Mouse (Mus musculus): ENCODE data around the gene Ewsr1. TPM values are rescaled to one million over a fixed set of nuclear protein-coding genes. Genes with fewer than 3 reads are reported as not detected.

The Ewsr1 gene
- polyA plus RNA-seq, 1 experiment from 2014 or later, result 1,448 TPM

DNA sequence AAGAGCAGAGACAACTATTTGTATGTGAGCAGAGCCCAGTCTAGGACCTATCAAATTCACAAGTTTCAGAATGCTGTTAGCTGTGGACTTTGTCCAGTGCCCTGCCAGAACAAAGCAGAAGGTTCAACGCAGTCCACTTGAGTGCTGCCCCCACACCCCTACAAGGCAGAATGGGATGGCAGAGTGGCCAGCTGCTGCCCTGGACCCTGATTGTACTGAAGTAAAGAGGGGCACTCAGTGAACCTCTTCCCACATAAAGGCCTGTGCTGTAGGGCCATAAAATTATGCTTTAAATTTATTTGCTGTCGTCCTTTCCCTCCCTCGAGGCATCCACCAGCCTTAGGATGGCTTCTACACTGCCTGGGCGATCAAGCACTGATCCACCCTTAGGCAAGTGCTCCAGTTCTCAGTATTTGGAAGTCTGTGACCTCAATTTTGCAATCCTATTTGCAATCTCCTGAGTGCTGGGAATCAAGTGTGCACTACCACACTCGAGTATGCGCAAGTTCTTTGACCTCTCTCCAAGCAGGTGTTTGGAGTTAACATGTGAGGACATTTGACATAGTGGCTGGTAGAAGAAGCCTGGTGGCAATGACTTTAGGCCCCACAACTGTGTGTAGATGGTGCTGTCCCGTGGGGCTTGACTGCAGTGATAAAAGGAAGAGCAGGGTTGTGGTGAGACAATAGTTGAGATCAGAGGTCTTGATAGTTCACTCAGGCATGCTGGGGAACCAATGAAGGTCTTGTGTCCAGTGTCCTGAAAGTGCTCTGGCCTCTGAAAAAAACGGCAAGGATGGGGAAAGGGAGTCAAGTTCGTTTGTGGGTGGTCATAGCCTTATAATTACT, 30.7 kb downstream of the Ewsr1 start:
- peaks cover 18% of the 10 kb centered on the region; the same call in 1 of the 2 replicates for H3K79me2 ChIP-seq (ENCODE audit: inconsistent target)
- no peak overlapping the region for H3K27ac ChIP-seq
- peaks cover 49% of the 10 kb centered on the region for H3K36me3 ChIP-seq (ENCODE audit: inconsistent target)
- WGBS (ENCODE audit: missing documents), result 84% methylated on average over 9 of the region's 9 CpGs
- H3K4me3 ChIP-seq (ENCODE audit: inconsistent target), result no peak overlapping the region

DNA sequence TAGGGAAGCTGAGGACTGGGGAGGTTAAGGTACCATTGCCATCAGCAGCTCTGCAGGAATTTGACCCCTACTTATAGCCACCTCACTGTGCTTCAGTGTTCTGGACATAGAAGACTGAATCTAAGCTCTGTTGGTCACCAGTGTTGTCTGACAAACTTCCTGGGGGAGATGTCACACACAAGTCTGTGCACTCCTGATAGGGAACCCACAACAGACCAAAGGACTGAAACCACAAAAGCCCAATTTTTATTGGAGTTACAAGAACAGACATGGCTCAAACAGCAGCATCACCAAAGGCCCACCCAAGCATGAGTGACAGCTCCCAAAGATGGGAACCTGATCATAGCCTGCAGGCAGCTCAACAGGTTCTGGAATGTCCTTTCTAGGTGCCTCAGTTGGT, 32.0 kb downstream of the Ewsr1 start:
- H3K27ac ChIP-seq, result no peak overlapping the region
- H3K79me2 ChIP-seq (ENCODE audit: inconsistent target), result peaks cover 14% of the 10 kb centered on the region; the same call in 1 of the 2 replicates
- H3K4me3 ChIP-seq (ENCODE audit: inconsistent target), result no peak overlapping the region
- H3K36me3 ChIP-seq (ENCODE audit: inconsistent target), result peaks cover 36% of the 10 kb centered on the region

DNA sequence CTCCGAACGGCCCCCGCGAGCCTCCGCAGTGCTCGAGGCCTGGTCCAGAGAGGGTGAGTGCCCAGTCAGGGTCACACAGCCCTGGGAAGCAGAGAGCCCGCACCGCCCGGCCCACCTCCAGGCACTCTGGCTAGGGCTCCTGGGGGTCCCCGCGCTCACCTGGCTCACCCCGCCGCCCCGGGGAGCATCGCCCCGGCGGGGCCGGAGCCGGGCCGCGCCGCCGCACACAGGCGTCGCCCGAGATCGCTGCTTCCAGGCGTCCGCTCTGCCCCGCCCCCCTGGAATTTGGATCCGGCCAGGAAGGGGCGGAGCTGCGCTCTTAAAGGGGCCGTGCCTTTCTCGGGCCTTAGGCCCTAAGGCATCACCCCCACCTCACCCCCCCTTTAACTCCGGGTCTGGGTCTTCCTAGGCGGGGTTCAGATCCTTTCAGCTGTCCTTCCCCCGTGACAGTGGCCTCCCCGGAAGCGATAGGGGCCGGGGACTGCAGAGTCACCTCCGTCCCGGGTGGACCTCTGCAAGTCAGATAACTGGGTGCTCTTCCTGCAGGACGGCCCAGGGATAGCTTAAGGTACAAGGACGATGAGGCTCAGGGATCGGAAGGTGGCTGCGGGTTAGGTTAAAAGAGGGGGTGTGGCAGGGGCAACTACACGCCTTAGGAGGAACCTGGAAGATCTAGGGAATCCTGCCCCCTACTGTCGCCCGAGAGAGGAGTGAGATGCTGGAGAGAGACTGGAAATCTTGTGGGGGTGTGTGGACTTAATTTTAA, 33.8 kb downstream of the Ewsr1 start, which contains the start of gene Gas2l1:
Gas2l1 (minus strand) TSS at position 272 of the 766 bp plus-strand sequence.
- Histone ChIP-seq H3K79me2 (ENCODE audit: inconsistent target) (peaks cover 14% of the 10 kb centered on the region; the same call in 1 of the 2 replicates), H3K4me3 (ENCODE audit: inconsistent target) (peak within 1 kb of the TSS; percentile 52), H3K27ac (peak within 1 kb of the TSS; percentile 81), H3K36me3 (ENCODE audit: inconsistent target) (peaks cover 18% of the 10 kb centered on the region; the same call in 1 of the 2 replicates)
- WGBS (ENCODE audit: missing documents), result 2% methylated on average over 48 of the region's 50 CpGs

DNA sequence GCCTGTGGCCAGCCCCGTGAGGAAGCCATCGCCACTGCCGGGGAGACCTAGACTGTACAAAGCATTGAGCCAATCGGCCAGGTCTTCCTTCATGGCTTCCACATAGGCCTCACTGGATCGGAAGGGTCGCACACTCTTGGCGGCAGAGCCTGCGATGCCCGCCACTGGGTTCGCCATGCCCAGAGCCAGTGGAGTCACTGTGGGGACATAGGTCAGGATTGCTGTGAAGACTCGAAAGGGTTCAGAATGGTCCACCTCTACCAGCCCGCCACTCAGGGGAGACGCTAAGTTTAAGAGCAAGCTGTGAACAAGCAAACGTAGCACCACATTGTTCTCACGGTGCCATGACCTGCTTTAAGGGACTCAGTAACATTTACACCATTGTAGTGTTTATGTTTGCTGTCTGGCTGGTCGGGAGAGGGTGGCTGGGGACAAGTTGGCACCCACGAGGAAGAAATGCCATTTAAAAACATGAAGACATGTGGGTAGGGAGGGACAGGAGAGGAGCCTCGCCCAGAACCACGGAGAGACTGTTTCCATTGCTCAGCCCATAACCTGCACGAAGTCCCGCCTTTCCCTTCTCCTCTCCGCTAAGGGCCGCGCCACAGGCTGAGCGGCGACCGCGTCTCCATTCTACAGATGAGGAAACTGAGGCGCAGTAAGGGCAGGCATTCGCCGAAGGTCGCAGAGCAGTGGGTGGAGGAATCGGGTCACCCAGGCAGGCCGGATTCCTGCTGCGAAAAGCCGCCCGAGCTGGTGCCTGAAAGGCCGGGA, 34.6 kb downstream of the Ewsr1 start:
- peaks cover 12% of the 10 kb centered on the region; the same call in 1 of the 2 replicates for H3K36me3 ChIP-seq (ENCODE audit: inconsistent target)
- peaks cover 14% of the 10 kb centered on the region; the same call in 1 of the 2 replicates for H3K79me2 ChIP-seq (ENCODE audit: inconsistent target)
- H3K27ac ChIP-seq, result no peak overlapping the region
- H3K4me3 ChIP-seq (ENCODE audit: inconsistent target), result peak overlapping the region; percentile 52
- 27% methylated on average over 34 of the region's 38 CpGs for WGBS (ENCODE audit: missing documents)

DNA sequence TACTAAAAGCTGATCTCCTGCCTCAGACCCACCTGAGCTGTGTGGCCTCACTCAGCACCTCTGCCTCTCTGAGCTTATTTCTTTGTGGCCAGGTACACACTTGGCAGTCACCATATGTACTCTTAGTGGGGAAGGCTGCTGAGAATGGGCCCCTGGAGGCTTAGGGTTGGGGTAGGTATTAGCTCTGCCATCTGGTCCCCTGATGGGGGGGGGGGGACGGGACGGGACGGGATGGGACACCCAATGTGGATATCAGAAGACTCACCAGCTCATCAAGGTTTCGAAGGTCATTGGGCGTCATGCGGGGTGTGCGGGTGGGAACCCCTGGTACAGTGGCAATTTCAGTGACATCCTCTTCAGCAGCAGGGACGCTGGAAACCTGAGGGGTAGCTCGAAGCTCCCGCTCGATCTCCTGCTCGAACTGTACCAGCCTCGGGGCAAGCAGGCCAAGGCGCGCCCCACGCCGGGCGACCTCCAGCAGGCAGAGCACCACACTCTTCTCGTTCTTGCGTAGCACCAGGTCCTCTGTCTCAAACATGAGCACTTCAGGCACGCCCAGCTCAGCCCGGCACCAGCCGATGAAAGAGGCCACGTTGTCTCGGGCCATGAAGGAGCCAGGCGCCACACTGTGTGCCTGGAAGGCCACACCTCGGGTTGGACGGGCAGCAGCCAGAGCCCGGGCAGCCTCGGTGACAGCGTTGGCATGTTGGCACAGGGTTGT, 35.3 kb downstream of the Ewsr1 start:
- Histone ChIP-seq H3K36me3 (ENCODE audit: inconsistent target) (0 out of 2 replicates have a peak, but pooled peaks cover 5% of the 10 kb centered on the region), H3K4me3 (ENCODE audit: inconsistent target) (no peak overlapping the region; the same call in 1 of the 2 replicates)

DNA sequence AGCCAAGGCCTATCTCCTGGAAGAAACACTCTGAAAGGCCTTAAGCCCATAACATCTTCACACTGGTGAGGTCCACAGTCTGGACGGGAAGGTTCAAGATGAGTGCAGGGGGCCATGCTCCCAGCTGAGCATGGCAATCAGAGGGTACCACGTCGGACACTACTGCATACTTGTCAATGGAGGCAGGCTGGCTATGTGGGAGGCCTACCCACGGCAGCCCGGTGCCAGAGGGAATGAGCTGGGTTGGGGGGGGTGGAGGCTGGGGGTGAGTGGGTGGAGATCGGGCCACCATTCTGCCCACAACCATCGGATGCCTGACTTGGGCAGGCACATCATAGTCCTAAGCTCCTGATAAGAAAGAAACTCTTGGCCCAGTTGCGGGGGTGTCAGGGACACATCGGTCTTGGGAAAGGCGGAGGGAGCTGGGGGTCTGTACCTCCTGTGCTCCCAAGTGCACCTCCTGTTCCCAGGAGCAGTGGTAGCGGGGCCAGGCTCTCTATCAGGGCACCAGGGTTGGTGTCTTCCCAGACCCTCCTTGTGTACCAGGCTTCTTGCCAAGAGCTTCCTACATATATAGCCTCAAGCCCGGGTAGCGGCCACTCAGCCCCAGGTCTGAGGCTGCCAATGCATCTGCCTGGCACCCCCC, 36.1 kb downstream of the Ewsr1 start:
- 83% methylated on average over 12 of the region's 13 CpGs for WGBS (ENCODE audit: missing documents)

More for the DNA sequence above, 35.3 kb downstream of the Ewsr1 start:
- Histone ChIP-seq H3K27ac (no peak overlapping the region), H3K79me2 (ENCODE audit: inconsistent target) (peaks cover 14% of the 10 kb centered on the region; the same call in 1 of the 2 replicates)
- WGBS (ENCODE audit: missing documents), result 79% methylated on average over 29 of the region's 31 CpGs

DNA sequence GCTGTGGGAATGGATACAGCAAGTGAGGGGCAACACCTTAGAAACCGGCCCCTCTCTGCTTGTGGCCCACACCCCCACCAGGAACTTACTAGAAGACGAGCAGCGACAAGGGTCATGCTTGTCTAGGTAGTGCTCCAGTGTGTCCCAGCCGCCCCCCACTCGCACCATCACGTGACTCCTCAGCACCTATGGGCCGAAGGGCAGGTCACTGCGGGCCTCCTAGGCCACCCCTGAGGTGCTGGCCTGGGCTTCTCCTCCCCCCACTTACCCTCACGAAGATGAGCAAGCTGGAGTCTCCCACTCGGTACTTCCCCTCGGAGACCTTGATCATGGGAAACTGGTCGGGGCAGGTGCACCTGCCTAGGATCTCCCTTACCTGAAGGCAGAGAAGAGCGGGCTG, 36.7 kb downstream of the Ewsr1 start:
- Histone ChIP-seq H3K36me3 (ENCODE audit: inconsistent target) (no peaks in the 10 kb centered on the region), H3K4me3 (ENCODE audit: inconsistent target) (no peak overlapping the region), H3K27ac (no peak overlapping the region), H3K79me2 (ENCODE audit: inconsistent target) (peaks cover 14% of the 10 kb centered on the region; the same call in 1 of the 2 replicates)
- WGBS (ENCODE audit: missing documents), result 38% methylated on average over 13 of the region's 13 CpGs

More for the DNA sequence above, 36.1 kb downstream of the Ewsr1 start:
- H3K79me2 ChIP-seq (ENCODE audit: inconsistent target), result peaks cover 14% of the 10 kb centered on the region; the same call in 1 of the 2 replicates
- H3K4me3 ChIP-seq (ENCODE audit: inconsistent target), result no peak overlapping the region
- no peaks in the 10 kb centered on the region for H3K36me3 ChIP-seq (ENCODE audit: inconsistent target)
- no peak overlapping the region for H3K27ac ChIP-seq

DNA sequence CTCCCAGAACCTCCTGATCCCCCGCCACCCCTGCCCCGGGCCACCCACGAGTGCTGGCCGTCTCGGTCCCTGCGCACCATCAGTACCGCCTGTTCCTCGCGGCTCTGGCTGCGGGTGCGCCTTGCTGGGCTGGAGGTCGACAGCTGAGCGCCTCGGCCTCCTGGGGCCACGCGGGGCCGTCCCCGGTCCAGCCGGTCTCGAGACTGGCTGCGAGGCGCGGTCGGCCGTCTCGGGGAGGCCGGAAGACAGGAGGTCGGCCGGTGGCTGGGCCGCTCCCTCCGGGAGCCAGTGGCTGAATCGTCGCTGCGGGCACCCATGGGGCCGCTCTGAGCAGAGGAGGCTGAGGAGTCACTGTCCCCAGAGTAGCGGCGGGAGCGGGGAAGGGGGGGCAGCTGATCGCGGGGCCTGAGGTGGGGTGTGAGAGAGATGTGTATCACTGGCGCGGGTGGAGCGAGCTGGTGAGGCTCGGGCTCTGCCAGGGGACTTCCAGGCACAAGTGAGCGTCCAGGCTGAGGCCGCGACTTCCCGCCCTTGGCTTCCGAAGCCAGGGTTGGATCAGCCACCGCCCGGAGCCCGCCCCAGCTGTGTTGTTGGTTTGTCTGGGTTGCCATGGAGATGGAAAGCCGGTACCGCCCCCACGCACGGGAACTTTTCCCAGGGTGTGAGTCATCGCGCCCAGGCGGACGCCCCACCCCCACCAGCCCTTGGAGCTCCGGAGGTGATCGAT, 37.5 kb downstream of the Ewsr1 start:
- Histone ChIP-seq H3K79me2 (ENCODE audit: inconsistent target) (peaks cover 14% of the 10 kb centered on the region; the same call in 1 of the 2 replicates), H3K4me3 (ENCODE audit: inconsistent target) (no peak overlapping the region), H3K36me3 (ENCODE audit: inconsistent target) (no peaks in the 10 kb centered on the region), H3K27ac (no peak overlapping the region)
- 7% methylated on average over 62 of the region's 62 CpGs for WGBS (ENCODE audit: missing documents)

DNA sequence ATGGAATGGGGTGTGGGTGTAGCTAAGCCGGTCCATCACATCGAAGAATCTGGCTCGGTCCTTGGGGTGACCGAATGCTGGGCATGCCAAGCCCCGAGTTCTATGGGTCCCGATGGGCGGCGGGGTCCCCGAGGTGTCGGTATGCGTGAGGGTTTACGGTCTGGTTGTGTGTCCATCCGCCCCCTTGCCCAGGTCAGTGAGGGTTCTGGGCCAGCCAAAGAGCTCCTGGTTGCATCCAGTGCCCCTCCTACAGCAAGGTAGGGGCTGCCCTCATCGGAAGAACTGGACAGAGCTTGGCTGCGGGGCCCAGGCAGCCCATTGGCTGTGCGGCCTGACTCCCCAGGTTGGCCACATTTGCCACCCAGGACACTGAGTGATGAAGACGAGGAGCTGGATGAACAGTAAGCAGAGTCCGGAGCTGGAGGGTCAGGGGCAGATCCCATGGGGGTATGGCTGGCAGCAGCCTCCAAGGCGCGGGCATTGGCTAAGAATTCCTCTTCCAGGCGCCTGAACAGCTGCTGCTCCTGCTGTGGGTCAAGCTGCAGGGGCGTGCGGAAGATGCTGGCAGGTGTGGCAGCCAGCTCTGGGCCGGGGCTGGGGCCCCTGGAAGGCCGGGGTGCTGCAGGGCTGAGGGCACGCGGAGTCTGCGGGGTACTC, 38.2 kb downstream of the Ewsr1 start:
- H3K79me2 ChIP-seq (ENCODE audit: inconsistent target), result peaks cover 14% of the 10 kb centered on the region; the same call in 1 of the 2 replicates
- no peaks in the 10 kb centered on the region for H3K36me3 ChIP-seq (ENCODE audit: inconsistent target)
- H3K27ac ChIP-seq, result no peak overlapping the region
- no peak overlapping the region for H3K4me3 ChIP-seq (ENCODE audit: inconsistent target)
- 80% methylated on average over 25 of the region's 28 CpGs for WGBS (ENCODE audit: missing documents)

DNA sequence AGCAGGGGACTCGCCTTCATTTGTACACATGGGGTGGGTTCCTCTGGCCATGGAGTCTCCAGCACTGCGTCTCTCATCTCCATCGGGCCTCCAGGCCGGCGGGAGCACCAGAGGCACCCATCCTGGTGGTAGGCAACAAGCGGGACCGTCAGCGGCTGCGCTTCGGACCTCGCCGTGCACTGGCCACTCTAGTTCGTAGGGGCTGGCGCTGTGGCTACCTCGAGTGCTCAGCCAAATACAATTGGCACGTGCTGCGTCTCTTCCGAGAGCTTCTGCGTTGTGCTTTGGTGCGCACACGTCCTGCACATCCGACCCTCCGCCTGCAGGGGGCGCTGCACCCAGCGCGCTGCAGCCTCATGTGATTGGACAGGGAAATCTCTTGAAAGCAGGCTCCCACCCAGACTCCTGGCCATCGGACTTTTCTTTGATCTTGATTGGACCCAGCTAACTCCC, 39.3 kb downstream of the Ewsr1 start:
- Histone ChIP-seq H3K27ac (no peak overlapping the region), H3K79me2 (ENCODE audit: inconsistent target) (peaks cover 13% of the 10 kb centered on the region; the same call in 1 of the 2 replicates), H3K4me3 (ENCODE audit: inconsistent target) (no peak overlapping the region), H3K36me3 (ENCODE audit: inconsistent target) (no peaks in the 10 kb centered on the region)
- WGBS (ENCODE audit: missing documents), result 28% methylated on average over 27 of the region's 27 CpGs

DNA sequence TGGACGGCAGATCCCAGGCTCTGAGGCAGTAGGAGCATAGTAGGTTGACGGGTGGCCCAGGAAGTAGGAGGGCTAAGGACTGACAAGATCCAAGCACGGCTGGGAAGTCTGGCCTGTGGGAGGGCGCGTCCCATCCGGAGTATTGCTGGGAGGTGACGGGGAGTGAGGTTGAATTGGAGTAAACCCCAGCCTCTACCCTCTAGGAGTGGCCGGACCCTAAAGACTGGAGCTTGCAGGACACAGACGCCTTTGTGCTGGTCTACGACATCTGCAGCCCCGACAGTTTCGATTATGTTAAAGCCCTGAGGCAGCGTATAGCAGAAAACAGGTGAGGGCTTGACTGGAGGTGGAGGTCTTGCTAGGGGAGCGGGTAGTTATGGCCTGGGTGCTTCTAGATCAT, 39.8 kb downstream of the Ewsr1 start:
- WGBS (ENCODE audit: missing documents), result 46% methylated on average over 13 of the region's 14 CpGs
- Histone ChIP-seq H3K79me2 (ENCODE audit: inconsistent target) (peaks cover 8% of the 10 kb centered on the region; the same call in 1 of the 2 replicates), H3K36me3 (ENCODE audit: inconsistent target) (no peaks in the 10 kb centered on the region), H3K4me3 (ENCODE audit: inconsistent target) (no peak overlapping the region), H3K27ac (no peak overlapping the region)

DNA sequence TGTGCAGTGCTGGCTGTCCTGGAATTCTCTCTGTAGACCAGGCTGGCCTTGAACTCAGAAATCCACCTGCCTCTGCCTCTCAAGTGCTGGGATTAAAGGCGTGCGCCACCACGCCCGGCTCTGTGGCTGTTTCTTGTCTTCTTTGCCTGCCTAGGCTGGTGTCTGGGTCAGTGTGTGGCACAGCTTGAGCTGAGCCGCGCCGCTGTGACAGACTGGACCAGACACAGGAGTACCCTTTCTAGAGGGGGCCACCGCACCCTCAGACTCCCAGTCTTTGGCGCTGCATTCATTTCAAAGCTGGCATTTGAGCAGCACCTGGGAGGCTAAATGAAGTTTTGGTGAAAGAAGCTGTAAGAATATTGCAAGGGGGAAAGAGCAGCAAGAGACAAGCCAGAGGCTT, 40.3 kb downstream of the Ewsr1 start:
- Histone ChIP-seq H3K4me3 (ENCODE audit: inconsistent target) (no peak overlapping the region), H3K36me3 (ENCODE audit: inconsistent target) (no peaks in the 10 kb centered on the region), H3K79me2 (ENCODE audit: inconsistent target) (peaks cover 3% of the 10 kb centered on the region; the same call in 1 of the 2 replicates), H3K27ac (no peak overlapping the region)
- WGBS (ENCODE audit: missing documents), result 39% methylated on average over 8 of the region's 9 CpGs
